Mouse (Mus musculus) liver, embryonic 13.5 days (tissue): ENCODE measurements around the gene H3f3b. TPM values are rescaled to one million over a fixed set of nuclear protein-coding genes. Genes with fewer than 3 reads are reported as not detected.

ENCODE experiments used
- ATAC-seq: fragments of 200-750 bp; cut with Nextera tagmentation; 2 replicates; pipeline ENCODE4 v1.8.0; 2017; ENCODE audit warnings: low read depth, mild to moderate bottlenecking, moderate number of reproducible peaks, moderate library complexity
- DNase-seq: peaks from one replicate; pipeline ENCODE4 v3.0.0; 2022
- H3K27ac ChIP-seq: fragments of 300-500 bp; sonication (generic); 2 replicates; pipeline ENCODE4 v1.5.1; 2015; ENCODE audit warnings: moderate library complexity, mild to moderate bottlenecking, inconsistent platforms
- H3K27me3 ChIP-seq: fragments of 300-500 bp; sonication (generic); 2 replicates; pipeline ENCODE4 v1.6.1; 2015; ENCODE audit warnings: mild to moderate bottlenecking, inconsistent platforms
- H3K36me3 ChIP-seq: fragments of 300-500 bp; sonication (generic); 2 replicates; pipeline ENCODE4 v1.6.1; 2015; ENCODE audit warnings: mild to moderate bottlenecking, inconsistent platforms
- H3K4me1 ChIP-seq: fragments of 300-500 bp; sonication (generic); replicated peaks from 2 replicates; pipeline ENCODE4 v1.6.1; 2015; ENCODE audit warnings: inconsistent platforms
- H3K4me2 ChIP-seq: fragments of 300-500 bp; sonication (generic); 2 replicates; pipeline ENCODE4 v1.6.1; 2015; ENCODE audit warnings: inconsistent platforms, mild to moderate bottlenecking, moderate library complexity
- H3K4me3 ChIP-seq: fragments of 300-500 bp; sonication (generic); replicated peaks from 2 replicates; pipeline ENCODE4 v1.5.1; 2015; ENCODE audit warnings: mild to moderate bottlenecking, inconsistent platforms
- H3K9ac ChIP-seq: fragments of 300-500 bp; sonication (generic); 2 replicates; pipeline ENCODE4 v1.6.1; 2015; ENCODE audit warnings: mild to moderate bottlenecking, inconsistent platforms
- H3K9me3 ChIP-seq: fragments of 300-500 bp; sonication (generic); replicated peaks from 2 replicates; pipeline ENCODE4 v1.6.1; 2016; ENCODE audit warnings: inconsistent platforms
- WGBS: fragments of 180-500 bp; shearing (Covaris S2); methylation state at CpG from one replicate; pipeline ENCODE4 v1.1.7; 2015; ENCODE audit not compliant: insufficient replicate concordance; 5-methylcytosine and 5-hydroxymethylcytosine counted together
- polyA plus RNA-seq: library from polyadenylated mRNA; unstranded; fragments of >200 nt; fragmentation: Nextera tagmentation; extraction: Ambion mirVana; gene quantifications from 2 replicates; pipeline ENCODE4 v1.2.1, GENCODE M21; 2015

H3f3b gene
- polyA plus RNA-seq, 1 experiment from 2014 or later = 785 TPM

DNA sequence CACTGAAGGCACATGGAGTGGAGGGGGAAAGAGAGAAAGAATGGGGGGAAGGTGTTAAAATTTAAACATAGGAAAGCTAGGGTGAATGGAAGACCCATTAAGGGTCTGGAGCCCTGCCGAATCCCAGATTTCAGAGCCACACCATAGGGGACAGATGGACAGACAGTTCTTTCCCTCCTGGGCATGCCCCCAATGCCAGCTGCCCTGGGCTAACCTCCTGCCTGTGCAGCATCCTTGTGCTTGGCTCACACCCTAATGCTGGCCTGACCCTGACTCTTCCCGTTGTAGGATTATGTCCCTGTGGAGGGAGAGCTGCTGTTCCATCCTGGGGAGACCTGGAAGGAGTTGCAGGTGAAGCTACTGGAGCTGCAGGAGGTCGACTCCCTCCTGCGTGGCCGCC lies 30.1 kb downstream of the H3f3b start:
- Histone ChIP-seq H3K9ac (no peak overlapping the region), H3K4me3 (no peak overlapping the region), H3K36me3 (no peaks in the 10 kb centered on the region), H3K9me3 (no peaks in the 10 kb centered on the region), H3K27me3 (peaks cover 24% of the 10 kb centered on the region), H3K27ac (no peak overlapping the region), H3K4me1 (peaks cover 10% of the 10 kb centered on the region), H3K4me2 (no peak overlapping the region)
- WGBS = 63% methylated on average over 5 of the region's 5 CpGs
- ATAC-seq (no peak), DNase-seq (no peak)

DNA sequence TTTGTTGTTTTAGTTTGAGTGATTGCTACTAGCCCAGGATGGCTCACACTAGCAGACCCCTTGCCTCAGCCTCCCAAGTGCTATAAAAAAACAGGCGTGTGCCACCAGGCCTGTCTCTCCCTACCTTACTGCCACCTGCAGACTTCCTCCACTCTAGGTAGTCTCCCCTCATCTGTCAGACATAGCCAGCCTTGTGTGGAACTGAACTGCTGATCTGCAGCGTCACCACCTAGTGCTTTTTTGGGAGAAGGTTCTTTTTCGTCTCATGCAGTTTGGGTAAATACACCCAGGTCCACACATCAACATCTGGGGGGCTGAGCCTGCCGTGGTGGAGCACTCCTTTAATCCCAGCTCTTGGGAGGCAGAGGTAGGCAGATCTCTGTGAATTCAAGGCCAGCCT lies 30.7 kb downstream of the H3f3b start:
- Histone ChIP-seq H3K27ac (no peak overlapping the region), H3K27me3 (peaks cover 24% of the 10 kb centered on the region), H3K4me1 (peaks cover 10% of the 10 kb centered on the region), H3K4me2 (no peak overlapping the region), H3K9me3 (no peaks in the 10 kb centered on the region), H3K36me3 (no peaks in the 10 kb centered on the region), H3K9ac (no peak overlapping the region), H3K4me3 (no peak overlapping the region)
- 70% methylated on average over 4 of the region's 4 CpGs for WGBS
- DNase-seq (no peak), ATAC-seq (no peak)

DNA sequence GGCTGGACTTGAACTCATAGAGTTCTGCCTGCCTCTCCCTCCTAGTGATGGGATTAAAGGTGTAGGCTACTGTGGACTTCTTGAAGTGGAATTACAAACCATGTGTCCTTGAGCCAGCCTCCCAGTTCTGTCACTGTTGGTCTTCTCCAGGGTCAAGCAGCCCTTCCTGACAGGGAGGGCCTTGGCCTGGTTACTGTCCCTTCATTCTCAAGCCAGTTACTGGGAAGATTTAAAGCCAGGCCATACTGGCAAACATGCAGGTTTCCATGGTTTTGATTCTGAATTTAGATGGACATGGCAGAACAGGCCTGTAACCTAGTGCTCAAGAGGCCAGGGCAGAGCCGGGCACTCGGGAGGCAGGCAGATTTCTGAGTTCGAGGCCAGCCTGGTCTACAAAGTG lies 32.5 kb downstream of the H3f3b start:
- 88% methylated on average over 3 of the region's 3 CpGs for WGBS
- DNase-seq (no peak), ATAC-seq (no peak)
- no peak overlapping the region for H3K4me3 ChIP-seq
- no peak overlapping the region for H3K27ac ChIP-seq
- H3K36me3 ChIP-seq = no peaks in the 10 kb centered on the region
- H3K4me2 ChIP-seq = no peak overlapping the region
- peaks cover 10% of the 10 kb centered on the region for H3K4me1 ChIP-seq
- H3K9ac ChIP-seq = no peak overlapping the region
- no peaks in the 10 kb centered on the region for H3K9me3 ChIP-seq
- H3K27me3 ChIP-seq = peaks cover 19% of the 10 kb centered on the region

DNA sequence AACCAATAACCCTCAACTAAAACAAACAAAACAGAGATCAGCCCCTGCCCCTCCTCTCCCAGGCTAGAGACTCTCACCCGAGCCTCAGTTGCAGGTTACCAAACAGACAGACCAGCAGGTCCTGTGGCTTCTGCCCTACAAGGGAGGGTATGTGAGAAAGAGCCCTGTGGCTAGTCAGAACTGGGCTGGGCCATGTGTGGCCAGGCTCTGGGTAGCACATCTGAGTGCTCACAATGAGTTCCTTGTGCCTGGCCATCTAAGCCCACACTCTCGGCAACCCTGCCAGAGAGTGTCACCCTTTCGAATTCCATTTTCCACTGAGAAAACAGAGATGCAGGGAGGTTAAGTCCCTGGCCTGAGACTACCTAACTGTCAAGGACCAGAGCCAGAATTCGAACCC lies 35.7 kb downstream of the H3f3b start:
- Histone ChIP-seq H3K36me3 (no peaks in the 10 kb centered on the region), H3K4me2 (no peak overlapping the region), H3K4me3 (no peak overlapping the region), H3K4me1 (0 out of 2 replicates have a peak, but pooled peaks cover 6% of the 10 kb centered on the region), H3K27me3 (peaks cover 12% of the 10 kb centered on the region), H3K27ac (no peak overlapping the region), H3K9me3 (no peaks in the 10 kb centered on the region), H3K9ac (no peak overlapping the region)
- 49% methylated on average over 4 of the region's 4 CpGs for WGBS
- ATAC-seq = no peak
- DNase-seq = no peak

DNA sequence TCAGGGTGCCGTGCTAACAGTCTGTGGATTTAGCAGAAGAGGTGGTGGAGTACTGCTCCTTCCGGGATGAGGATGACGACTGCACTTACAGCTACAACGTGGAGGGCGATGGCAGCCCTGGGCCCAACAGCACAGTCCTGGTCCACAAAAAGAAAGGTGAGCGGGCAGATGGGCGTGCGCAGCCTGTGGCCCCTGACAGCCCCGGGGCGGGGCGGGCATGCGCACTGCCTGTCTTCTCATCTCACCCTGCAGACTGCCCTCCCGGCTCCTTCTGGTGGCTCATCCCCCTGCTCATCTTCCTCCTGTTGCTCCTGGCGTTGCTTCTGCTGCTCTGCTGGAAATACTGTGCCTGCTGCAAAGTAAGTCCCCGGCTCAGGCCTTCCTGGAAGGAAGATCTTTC lies 38.1 kb downstream of the H3f3b start:
- Histone ChIP-seq H3K4me1 (0 out of 2 replicates have a peak, but pooled peaks cover 6% of the 10 kb centered on the region), H3K4me2 (peak overlapping the region; percentile 51), H3K27ac (no peak overlapping the region), H3K9me3 (no peaks in the 10 kb centered on the region), H3K36me3 (no peaks in the 10 kb centered on the region), H3K27me3 (peaks cover 12% of the 10 kb centered on the region), H3K4me3 (peak overlapping the region; percentile 41), H3K9ac (peak overlapping the region; percentile 26; the same call in 1 of the 2 replicates)
- 36% methylated on average over 15 of the region's 15 CpGs for WGBS
- ATAC-seq (no peak), DNase-seq (no peak)

DNA sequence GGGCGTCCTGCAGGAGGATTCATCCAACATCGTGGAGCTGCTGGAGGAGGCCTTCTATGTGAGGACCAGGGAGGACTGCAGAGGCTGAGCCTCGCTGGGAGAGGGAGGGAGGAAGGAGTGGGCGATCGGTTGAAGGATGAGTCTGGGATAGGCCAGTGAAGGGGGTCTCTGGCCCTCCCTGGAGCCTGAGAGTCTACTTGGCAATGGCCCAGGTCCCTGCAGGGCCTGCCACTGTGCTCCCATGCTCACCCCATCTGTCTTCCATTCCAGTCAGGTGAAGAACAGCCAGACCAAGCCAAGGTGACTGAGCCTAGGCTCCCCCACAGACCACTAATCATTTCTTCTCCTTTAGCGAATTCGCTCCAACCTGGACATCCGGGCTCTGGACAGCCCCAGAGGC lies 44.5 kb downstream of the H3f3b start:
- no peak for ATAC-seq
- H3K9me3 ChIP-seq = no peaks in the 10 kb centered on the region
- H3K27me3 ChIP-seq = peaks cover 15% of the 10 kb centered on the region

DNA sequence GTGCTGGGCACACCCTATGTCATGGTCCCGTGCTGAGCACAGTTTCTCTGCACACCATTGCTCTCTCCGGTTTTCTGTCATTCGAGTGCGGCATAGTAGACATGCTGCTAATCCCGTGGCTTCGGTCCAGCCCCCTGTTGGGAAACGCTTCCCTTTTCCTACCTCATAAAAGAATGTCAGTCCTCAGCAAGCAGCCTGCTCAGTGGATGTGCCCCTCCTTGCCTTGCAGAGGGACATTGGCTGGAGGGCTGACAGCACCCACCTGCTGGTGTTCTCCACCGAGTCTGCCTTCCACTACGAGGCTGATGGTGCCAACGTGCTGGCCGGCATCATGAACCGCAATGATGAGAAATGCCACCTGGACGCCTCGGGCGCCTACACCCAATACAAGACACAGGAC lies 45.3 kb downstream of the H3f3b start:
- ATAC-seq = no peak
- no peaks in the 10 kb centered on the region for H3K4me1 ChIP-seq
- no peak overlapping the region for H3K27ac ChIP-seq
- no peaks in the 10 kb centered on the region for H3K9me3 ChIP-seq
- DNase-seq = no peak
- H3K9ac ChIP-seq = no peak overlapping the region
- H3K27me3 ChIP-seq = peaks cover 22% of the 10 kb centered on the region
- no peak overlapping the region for H3K4me3 ChIP-seq
- H3K4me2 ChIP-seq = no peak overlapping the region
- H3K36me3 ChIP-seq = no peaks in the 10 kb centered on the region
- 80% methylated on average over 15 of the region's 15 CpGs for WGBS

More for the DNA sequence above, 44.5 kb downstream of the H3f3b start:
- no peak for DNase-seq
- Histone ChIP-seq H3K4me2 (no peak overlapping the region), H3K9ac (no peak overlapping the region), H3K4me1 (no peaks in the 10 kb centered on the region), H3K4me3 (no peak overlapping the region), H3K27ac (no peak overlapping the region), H3K36me3 (no peaks in the 10 kb centered on the region)
- WGBS = 64% methylated on average over 8 of the region's 8 CpGs

DNA sequence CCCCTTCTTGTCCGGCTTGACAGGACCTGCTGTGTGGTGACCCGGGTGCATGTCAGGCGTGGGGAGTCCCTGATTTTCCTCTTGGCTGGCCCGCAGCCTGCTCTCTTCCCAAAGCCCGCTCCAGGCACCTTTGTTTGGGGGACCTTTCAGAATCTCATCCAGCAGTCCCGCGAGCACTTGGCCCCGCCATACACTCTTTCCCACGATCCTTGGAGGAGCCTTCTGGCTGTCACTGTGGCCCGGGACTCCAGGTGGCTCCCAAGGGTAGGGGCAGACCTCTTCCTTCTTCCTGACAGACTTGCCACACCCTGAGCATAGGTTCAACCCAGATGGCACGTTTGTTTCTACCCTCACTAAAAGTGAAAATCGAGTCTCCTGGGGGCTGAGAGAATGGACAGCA lies 52.2 kb downstream of the H3f3b start:
- no peaks in the 10 kb centered on the region for H3K9me3 ChIP-seq
- H3K4me2 ChIP-seq = no peak overlapping the region
- 36% methylated on average over 12 of the region's 12 CpGs for WGBS
- no peak for ATAC-seq
- H3K4me3 ChIP-seq = peak overlapping the region; percentile 51; the same call in 1 of the 2 replicates
- H3K36me3 ChIP-seq = no peaks in the 10 kb centered on the region
- no peak overlapping the region for H3K9ac ChIP-seq
- H3K4me1 ChIP-seq = peaks cover 15% of the 10 kb centered on the region
- DNase-seq = no peak
- H3K27ac ChIP-seq = no peak overlapping the region
- peaks cover 63% of the 10 kb centered on the region for H3K27me3 ChIP-seq

DNA sequence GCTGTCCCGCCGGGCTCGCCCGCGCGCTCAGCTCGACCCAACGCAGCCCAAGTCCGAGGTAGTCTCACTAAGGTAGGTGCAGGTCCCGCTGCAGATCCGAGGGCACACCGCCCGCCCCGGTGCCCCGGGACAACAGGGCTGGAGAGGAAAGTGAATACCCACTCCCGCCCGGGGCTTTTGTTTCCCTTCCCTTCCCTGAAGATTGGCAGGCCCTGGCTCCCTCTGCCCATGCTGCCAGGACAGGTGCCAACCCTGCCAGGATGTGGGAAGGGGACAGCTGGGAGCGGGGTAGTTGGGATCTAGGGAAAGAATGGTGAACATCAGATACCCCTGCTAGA lies 52.7 kb downstream of the H3f3b start:
- ATAC-seq (no peak), DNase-seq (no peak)
- Histone ChIP-seq H3K4me2 (peak overlapping the region; percentile 68), H3K9ac (no peak overlapping the region), H3K4me3 (peak overlapping the region; percentile 51), H3K36me3 (no peaks in the 10 kb centered on the region), H3K9me3 (no peaks in the 10 kb centered on the region), H3K27ac (no peak overlapping the region), H3K27me3 (peaks cover 63% of the 10 kb centered on the region), H3K4me1 (peaks cover 16% of the 10 kb centered on the region)
- 4% methylated on average over 18 of the region's 18 CpGs for WGBS

DNA sequence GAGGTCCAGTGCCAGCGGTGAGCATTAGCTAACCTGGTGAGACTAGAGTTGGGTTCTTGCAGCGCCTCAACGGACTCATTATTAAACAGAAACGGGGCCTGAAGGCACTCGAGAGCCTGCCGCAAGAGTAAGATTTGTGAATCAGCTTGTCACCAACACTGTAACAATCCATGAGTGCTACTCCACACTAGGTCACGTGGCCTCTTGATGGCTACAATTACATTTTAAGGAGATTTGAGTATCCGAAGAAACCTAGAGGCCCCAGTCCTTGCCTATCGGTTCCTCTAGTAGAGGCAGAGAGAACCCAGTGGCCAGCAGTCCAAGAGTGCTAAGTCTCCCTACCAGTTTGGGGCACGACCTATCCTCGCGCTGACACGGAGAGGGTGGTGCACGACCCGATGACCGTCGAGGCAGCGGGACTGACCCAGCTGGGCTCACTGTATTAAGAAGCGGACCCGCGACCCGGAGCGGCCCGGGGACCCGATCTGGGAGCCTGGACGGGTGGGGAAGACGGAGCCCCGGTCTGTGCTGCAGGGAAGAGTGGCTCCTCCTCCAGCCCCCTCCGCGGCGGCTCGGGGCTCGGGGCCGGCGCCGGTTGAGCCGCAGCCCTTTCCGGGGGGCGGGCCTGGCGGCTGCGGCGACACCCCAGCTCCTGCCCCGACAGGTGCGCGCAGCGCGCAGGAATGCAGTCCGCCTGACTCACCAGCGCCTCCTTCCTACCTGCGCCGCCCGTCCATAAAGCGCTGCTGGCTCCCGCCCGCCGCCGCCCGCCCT lies 53.3 kb downstream of the H3f3b start, which contains the start of gene Itgb4:
Itgb4 (plus strand) TSS at position 401 of the 774 bp plus-strand sequence.
- peak within 1 kb of the TSS; percentile 68 for H3K4me2 ChIP-seq
- no peak within 1 kb of the TSS for H3K27ac ChIP-seq
- peaks cover 63% of the 10 kb centered on the region for H3K27me3 ChIP-seq
- H3K9me3 ChIP-seq = no peaks in the 10 kb centered on the region
- H3K4me1 ChIP-seq = peaks cover 20% of the 10 kb centered on the region
- 11% methylated on average over 57 of the region's 58 CpGs for WGBS
- DNase-seq (no peak), ATAC-seq (peak; percentile 50; the same call in 1 of the 2 replicates)
- H3K36me3 ChIP-seq = no peaks in the 10 kb centered on the region
- peak within 1 kb of the TSS; percentile 51 for H3K4me3 ChIP-seq
- peak within 1 kb of the TSS; percentile 36; the same call in 1 of the 2 replicates for H3K9ac ChIP-seq
